Mouse (Mus musculus) spleen, embryonic (tissue): ENCODE measurements around the gene Sh3gl1.

Experiments
- CTCF ChIA-PET: fragments of 350-600 bp; sonication (Branson Sonifier 250); formaldehyde crosslinking; loops from one replicate; lab custom pipeline; 2022; lab: Charles Lee

Gene Sh3gl1

DNA sequence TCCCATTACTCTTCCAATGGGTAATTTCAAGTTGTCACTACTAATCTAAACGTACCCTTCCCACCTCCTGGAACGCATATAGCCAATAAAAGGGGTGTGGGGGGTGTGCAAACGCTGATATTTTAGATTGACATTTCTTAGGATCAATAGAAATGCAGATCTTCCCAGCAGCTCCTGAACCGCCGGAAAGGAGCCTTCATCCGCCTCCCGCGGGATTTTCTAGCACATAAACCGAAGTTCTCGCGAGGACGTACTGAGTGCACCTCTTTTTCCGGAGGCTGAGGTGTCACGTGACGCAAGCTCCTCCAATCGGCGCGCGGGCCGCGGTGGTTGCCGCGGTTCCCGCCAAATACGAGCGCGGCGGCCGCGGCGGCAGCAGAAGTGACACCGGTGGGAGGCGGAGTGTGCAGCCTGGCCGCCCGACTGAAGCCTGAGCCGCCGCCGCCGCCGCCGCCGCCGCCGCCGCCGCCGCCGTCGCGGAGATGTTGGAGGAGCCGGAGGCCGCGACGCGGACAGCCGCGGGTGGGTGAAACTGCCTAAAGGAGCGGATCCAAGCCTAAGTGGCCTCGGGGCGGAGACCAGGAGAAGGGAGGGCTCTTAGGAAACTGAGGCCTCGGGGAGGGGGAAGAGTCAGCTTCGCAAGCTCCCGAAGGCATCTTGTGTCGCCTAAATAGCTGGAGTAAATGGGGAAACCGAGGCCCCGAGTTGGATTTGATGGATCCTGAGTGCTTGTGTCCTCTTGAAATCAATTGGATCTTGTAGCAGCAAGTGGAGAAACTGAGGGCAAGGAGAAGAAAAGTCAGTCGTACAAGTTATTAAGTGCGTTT is 3.8 kb upstream of the Sh3gl1 start, which contains the start of gene Chaf1a:
Chaf1a (plus strand) TSS at position 410 of the 827 bp plus-strand sequence.
- CTCF ChIA-PET = interaction anchor here (1.1 kb wide), 1 partner anchor 39 kb away, joined by 3 read pairs; the partner anchor contains the start of gene Hdgfl2

DNA sequence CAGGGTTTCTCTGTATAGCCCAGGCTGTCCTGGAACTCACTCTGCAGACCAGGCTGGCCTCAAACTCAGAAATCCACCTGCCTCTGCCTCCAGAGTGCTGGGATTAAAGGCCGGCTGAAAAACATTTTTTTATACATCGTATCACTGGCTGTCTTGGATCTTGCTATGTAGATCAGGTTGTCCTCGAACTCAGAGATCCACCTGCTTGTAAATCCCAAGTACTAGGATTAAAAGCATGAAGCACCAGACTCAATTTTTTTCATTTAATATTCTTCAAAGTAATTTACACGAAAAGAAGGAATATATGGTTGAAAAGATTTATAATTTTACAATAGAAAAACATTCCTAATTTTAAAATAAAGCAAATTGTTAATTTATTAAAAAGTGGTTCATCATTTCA is 2.9 kb upstream of the Sh3gl1 start:
- CTCF ChIA-PET = no interaction called here

DNA sequence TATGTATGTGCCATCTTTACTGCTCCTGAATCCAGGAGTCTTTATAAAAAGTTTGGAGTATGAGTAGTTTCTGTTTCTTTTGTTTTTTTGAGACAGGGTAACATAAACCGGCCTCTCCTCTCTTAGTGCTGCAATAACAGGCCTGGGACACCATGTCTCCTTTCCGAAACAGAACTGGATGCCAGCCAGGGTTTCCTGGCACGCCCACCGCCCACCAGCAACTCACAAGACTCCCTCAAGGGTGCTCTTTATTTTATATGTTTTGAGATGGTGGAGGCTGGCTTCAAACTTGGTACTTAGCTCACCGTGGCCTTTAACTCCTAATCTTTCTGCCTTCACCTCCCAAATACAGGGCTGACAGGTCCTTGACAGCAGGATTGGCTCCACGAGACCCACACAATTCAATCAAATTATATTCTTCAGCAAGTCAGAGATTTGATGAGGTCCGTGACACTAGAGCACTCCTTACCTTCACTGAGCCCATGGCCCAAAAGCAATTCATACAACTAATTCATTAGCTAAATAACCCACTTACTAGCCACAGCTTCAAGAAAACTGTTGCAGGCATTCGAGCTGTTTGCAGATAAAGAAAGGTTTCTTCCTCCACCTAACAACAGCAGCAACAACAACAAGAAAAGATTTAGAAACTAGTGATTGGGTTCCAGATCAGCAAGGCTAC is 2.3 kb upstream of the Sh3gl1 start:
- CTCF ChIA-PET = no interaction called here

DNA sequence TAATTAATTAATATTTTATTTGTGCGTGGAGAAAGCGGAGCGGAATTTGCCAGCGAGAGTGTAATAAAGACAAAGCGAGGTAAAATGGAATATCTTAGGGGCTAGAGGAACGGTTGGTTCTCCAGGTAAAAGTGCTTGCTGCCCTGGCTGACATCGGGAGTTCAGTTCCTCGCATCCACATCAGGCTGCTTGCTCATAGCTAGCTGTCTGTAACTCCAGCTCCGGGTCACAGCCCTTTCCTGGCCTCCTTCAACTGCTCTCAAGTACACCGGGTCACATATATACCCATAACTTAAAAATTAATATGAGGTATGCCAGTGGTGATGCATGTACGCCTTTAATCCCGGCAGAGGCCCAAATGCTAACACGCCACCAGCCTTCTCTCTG is 459 bp upstream of the Sh3gl1 start:
- CTCF ChIA-PET = interaction anchor here (0.6 kb wide), 1 partner anchor 74 kb away, joined by 3 read pairs; no protein-coding TSS in a partner anchor

DNA sequence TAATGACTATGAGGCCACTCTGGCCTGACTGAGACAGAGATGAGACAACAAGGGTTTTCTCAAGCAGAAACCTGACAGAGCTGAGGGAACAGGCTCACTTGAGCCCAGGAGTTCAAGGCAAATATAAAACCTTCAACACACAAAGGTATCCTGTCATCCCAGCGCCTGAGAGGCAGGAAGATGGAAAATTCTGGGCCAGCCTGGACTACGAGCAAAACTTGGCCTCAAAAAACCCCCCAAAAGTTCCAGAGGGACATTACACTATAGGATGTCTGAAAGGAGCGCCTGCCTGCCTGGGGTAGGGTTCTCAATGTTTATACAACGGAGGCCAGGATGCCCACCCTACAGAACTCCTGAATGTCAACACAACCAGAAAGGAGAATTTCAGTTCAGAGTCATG is 1.2 kb downstream of the Sh3gl1 start:
- CTCF ChIA-PET = interaction anchor here (0.6 to 1.7 kb wide), 2 partner anchors 18 to 26 kb away, joined by 3 read pairs; no protein-coding TSS in a partner anchor

DNA sequence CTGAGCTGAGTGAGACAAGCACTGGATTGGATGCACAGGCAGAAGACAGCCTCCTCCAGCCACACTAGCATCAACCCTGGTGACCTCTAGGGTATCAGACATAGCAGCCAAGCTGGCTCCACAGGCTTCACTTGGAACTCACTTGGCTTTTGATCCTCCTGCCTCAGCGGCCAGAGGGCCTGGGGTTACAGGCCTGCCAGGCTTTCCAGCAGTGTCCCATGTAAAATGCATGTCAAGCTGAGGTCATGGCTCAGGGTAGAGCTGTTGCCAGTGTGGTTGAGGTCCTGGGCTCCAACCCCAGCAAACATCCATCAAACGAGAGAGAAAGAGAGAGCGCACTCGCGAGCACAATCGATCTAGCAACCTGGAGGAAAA is 1.7 kb downstream of the Sh3gl1 start:
- CTCF ChIA-PET = interaction anchor here (0.8 to 1.7 kb wide), 2 partner anchors 16 to 25 kb away, joined by 3 read pairs; no protein-coding TSS in a partner anchor

DNA sequence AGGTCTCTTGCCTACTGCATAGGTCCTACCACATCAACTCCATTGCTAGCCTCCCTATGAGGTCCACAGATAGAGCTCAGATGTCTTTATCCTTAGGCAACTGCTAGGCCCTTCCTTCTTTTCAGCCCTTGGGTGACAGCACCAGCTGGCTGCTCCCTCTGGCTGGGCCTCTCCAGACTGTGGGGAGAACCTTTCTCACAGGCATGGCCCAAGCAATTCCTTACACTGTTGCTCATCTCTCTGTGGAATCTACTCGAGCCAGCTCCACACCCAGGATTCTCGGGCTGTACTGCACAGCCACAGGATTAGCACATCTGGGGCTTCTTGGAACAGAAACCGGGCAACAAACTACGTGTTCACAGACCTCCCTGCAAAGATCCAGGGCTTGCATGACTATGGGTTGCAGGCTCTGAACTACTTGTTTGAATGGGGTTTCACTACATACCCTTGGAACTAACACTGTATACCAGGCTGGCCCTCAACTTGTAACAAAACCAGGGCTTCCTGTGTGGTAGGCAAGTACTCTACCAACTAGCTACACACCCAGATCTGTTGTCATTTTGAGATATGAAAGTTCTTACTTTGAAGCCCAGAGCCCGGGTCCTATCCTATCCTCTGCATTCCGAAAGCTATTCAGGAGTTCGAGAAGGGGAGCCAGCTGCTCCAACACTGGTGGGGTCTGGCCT is 2.3 kb downstream of the Sh3gl1 start:
- CTCF ChIA-PET = interaction anchor here (0.8 to 1.9 kb wide), 3 partner anchors 16 to 25 kb away, joined by 3 to 6 read pairs (median 3); no protein-coding TSS in a partner anchor

DNA sequence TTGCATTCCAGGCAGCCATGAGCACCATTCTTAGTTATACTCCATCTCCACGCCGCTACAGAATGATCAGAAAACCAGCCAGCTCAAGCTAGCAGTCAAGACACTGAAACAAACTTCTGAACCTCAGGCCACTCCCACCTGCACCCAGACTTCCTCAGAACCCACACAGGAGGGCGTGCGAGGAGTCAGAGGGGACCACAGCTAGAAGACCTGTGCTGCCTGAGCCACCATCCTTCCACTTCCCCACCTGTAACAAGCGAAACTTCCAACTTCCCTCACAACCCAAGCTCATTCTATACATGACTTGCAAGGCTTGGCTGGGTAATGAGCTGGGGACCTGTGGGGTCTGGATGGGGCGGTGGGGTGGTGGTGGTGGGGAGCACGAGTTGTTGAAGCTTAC is 3.6 kb downstream of the Sh3gl1 start:
- CTCF ChIA-PET = interaction anchor here (0.7 to 1.9 kb wide), 2 partner anchors 23 to 137 kb away, joined by 6 read pairs; no protein-coding TSS in a partner anchor

DNA sequence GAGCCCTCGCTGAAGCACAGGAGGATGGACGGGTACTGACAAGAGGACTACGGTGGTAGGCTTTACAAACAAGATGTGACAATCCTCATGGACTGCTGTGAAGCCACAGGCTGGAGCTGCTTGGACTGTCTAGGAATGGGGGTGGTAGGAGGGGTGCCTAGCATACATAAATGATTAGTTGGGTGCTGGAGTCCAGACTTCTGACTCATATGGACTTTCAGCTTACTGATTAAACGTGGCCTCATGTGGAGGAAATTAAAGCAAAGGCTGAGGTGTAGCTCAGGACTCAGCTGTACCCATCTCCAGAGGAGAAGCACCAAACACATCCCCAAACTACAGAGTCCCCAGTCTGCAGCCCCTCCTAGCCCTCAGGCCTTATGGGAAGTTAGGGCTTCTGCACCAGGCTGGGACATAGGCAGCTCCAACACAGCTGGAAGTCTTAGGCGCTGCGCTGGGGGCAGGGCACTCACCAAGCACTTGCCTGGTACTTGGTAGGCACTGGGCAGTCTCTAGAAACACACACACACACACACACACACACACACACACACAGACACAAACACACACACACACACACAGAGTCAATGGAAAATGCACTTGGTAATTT is 4.2 kb downstream of the Sh3gl1 start:
- CTCF ChIA-PET = interaction anchor here (0.7 to 1.9 kb wide), 3 partner anchors 10 to 136 kb away, joined by 5 to 6 read pairs (median 6); no protein-coding TSS in a partner anchor

DNA sequence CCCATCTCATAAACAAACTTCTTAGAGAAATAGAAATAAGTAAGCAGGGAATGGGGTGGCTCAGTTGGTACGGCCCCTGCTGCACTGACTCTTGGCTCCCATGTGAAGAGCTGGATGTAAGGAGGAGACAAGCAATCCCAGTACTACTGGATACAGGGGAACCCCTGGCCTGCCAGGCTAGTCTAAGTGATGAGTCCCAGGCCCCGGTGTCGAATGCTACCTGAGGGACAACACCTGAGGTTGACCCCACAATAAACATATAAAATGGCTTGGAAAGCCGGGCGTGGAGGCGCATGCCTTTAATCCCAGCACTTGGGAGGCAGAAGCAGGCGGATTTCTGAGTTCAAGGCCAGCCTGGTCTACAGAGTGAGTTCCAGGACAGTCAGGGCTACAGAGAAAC is 5.0 kb downstream of the Sh3gl1 start:
- CTCF ChIA-PET = interaction anchor here (0.9 kb wide), 1 partner anchor 9 kb away, joined by 5 read pairs; no protein-coding TSS in a partner anchor

DNA sequence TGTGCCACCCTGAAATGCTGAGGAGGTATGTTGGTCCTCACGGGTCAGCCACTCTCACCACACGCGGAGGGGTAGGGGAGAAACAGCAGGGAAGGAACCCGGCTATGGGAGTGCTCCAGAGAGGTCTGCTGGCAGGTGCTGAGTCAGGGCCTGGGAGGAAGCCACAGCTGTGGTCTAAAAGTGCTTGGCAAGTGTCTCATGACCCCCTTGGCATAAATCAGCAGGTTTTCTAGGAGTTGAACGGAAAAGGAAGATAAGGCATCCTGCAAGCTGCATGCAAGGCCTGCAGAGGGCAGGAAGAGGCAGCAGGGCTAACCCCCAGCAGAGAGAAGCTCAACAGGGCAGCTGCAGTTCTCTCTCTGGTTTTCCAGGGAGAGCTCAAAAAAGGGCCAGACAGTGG is 5.5 kb downstream of the Sh3gl1 start:
- CTCF ChIA-PET = no interaction called here

DNA sequence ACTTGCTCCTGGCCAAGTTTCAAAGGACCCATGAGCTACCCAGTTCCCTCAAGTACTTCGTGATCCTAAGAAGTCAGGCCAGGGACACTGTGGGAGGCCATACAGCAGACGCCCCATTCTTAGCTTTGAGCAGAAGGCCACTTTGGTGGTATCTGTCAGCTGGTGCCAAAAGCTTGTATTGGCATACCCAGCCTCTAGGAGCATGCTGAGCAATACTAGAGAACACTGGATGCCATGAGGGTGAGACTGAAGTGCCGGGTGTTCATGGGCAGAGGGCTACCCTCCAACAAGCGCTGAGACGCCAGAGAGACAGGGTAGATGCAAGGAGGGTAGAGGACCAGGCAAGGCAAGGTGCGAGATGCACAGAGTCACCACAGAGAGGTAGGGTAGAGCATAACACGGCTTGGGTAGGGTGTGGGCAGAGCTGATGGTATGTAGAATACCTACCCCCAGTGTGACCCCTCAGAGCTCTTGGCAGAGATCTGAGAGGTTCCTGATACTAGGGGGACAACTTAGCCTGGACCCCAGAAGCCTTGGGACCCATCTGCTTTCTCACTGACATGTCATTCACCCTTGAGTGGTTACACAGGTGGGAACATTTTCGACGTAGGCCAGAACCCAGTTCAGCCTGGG is 6.1 kb downstream of the Sh3gl1 start:
- CTCF ChIA-PET = no interaction called here

DNA sequence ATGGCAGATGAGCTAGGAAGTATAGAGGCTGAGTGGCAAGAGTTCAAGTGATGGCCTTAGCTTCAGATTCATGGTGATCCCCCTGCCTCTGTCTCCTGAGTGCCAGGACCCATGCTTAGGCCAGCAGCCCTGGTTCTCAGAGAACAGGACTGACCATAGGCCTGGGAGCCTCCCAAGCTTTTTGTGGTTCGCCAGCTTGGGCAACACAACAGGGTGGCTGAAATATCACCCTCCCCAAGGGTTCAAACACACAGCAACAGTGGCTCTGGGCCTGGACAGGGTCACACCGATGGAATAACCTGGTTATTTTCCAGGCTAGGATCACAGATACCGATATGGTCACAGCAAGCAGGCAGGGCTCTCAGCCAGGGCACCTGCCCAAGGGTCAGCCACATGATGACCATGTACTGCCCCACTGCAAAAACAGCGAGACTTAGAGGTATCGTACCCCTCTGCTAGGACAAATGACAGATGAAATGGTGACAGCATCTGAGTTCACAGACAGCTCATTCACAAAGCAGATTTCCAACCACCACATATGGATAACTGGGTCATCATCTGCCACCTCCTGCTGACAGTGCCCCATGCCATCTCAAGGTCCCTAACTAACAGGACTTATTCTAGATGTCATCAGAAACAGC is 8.5 kb downstream of the Sh3gl1 start:
- CTCF ChIA-PET = no interaction called here

DNA sequence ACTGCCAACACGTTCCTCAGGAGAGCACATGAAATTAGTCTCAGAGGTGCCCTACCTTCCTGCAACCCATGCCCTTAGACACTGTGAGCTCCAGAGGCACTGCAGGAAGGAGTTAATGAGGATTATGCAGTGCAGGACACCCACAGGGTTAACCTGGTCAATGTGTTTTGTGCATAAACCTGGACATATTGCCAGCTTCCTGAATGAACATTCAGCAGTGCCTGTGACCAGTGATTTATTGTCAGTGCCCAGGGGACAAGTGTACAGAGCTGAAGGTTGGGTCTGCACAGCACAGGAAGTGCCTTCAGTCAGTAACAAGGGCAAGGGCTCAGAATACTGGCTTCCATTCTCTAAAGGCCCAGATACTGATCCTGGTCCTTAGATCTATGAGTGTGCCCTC is 9.6 kb downstream of the Sh3gl1 start:
- CTCF ChIA-PET = no interaction called here

DNA sequence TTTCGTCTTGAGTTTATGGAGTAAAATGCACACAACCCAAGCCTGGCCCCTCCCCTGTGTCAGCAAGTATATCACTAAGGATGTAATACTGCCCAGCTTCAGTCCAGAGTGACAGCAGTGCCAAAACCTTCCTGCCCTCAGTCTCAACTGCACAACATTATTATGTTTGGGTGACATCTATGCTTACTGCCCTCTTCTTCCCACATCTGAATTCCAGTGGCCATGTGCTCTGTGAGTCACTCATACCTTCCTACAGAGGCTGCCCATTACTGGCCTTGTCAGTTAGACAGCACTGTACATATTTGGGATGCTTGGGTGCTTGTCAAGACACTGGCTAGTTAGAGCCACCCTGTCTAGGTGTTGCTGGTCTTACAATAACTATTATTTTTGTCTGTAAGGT is 10.1 kb downstream of the Sh3gl1 start:
- CTCF ChIA-PET = no interaction called here

DNA sequence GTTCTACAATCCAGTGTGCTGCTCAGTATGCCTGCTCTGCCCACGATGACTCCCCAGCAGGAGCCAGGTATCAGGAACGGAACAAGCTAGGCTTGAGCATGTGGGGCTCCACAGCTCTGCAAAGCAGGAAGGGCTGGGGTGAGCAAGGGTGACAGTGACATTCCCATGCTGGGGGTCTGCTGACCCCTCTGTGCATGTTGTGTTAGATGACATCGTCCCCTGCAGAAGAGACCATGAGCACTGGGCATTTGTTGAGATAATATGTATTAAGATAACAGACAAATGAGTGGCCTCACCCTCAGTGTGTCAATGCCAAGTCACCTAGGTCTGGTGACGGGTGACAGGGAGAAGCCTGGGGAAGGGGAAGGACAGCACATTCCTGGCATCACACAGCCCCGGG is 11.5 kb downstream of the Sh3gl1 start:
- CTCF ChIA-PET = no interaction called here

DNA sequence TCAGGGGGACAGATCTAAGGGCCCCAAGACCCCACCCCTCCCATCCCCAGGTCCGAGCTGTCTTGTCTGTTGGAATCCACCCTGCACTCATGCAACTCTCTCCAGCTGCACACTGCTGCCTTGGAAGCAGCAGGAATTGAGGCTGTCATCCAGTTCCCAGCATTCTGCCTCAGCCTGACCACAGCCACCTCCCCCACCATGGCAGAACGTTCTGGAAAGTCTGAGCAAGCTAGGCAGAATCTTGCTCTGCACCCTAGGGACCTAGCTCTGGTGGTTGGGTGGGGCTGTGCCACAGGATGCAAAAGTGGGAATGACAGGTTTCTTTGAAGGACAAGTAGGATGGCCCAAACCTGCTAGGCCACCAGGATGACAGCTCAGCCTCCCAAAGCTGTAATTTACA is 12.0 kb downstream of the Sh3gl1 start:
- CTCF ChIA-PET = no interaction called here

DNA sequence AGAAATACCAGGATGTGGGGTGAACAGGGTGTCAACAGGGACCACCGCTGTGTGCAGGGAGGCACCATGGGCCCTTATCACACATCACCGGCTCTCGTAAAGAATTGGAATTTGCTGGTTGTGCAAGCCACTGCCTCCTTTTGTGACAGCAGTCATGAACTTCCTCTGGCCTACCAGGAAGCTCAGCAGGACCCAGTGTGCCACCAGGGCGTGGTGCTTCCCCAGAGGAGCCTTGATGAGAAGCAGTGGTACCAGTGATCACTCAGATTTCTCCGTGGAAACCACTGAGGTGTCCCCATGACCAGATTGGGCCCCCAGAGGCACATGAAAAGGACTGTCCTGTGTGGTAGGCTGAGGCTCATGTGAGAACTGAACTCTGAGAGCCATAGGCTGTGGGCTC is 13.0 kb downstream of the Sh3gl1 start:
- CTCF ChIA-PET = no interaction called here

DNA sequence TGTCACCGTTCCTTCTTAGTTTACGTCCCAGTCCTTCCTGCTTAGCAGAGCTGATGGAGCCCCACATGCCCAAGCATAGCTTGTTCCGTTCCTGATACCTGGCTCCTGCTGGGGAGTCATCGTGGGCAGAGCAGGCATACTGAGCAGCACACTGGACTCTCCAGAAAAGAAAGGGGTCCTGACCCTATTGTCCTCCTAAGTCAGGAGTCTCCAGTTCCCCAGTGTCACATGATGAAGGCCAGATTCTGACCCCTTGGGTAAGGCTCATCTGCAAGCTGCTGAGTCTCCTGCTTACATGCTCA is 13.5 kb downstream of the Sh3gl1 start:
- CTCF ChIA-PET = interaction anchor here (1.3 kb wide), 1 partner anchor 9 kb away, joined by 5 read pairs; no protein-coding TSS in a partner anchor
